Mouse (Mus musculus) embryo, embryonic 11 days (tissue): Measurements from ENCODE around the gene Prl6a1.

Source experiments
- DNase-seq: peaks from one replicate; pipeline ENCODE4 v3.0.0-alpha.2; 2015

Gene Prl6a1

DNA sequence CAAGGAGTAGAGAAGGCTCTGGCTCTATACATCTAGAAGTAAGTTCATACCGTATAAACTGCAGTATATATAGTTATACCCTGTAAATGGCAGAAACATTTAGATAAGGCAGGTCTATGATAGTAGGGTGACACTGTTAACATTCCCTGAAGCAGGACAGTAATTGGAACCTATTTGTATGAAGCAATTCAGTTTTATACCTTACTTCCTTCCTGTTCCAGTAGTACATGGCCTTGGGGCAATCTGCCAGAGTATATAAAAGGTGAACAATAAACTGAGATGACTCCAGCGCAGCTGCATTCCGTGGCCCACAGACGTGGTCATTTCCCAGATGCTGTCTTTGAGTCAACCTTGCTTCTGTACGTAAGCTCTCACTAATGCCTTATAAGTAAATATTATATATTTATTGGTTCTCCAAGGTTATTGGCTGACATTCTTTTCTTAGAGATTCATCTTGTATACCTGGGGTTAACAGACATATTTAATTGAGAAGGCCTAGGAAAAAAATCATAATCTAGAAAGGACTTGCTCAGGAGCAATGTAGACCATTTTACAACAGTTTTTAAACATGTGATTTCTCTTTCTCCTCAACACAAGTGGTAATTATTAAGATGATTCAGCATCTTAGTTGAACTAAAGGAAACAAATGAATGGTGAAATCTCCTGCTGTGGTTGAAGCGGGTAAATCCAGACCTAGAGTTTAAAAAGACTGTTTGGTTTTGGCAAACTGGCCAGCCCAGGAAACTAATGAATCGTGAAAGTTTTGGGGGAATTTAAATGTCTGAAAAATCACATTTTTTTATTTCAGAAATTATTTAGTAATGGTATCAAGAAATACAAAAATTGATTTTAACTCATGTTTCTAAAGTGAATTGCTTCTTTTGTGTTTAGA lies at the start of gene Prl6a1:
Gene Prl6a1, plus strand, starts transcription at position 294 of the 892 bp plus-strand sequence.
- no peak for DNase-seq

DNA sequence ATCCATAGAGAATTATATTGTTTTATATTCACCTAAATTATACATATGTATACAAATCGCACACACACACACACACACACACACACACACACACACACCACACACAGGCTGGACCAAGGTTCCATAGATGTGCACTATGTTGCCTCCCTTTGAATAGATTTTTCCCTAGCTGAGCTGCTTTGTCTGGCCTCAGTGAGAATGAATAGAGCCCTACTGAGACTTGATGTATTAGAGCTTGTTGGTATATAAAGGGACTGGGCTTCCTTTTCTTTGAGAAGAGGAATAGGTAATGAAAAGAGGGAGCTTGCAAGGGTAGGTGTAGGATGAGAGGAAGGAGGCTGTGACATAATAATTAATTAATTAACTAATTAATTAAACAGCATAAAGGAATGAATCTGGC lies 22.6 kb downstream of the Prl6a1 start:
- peak; percentile 34 for DNase-seq

DNA sequence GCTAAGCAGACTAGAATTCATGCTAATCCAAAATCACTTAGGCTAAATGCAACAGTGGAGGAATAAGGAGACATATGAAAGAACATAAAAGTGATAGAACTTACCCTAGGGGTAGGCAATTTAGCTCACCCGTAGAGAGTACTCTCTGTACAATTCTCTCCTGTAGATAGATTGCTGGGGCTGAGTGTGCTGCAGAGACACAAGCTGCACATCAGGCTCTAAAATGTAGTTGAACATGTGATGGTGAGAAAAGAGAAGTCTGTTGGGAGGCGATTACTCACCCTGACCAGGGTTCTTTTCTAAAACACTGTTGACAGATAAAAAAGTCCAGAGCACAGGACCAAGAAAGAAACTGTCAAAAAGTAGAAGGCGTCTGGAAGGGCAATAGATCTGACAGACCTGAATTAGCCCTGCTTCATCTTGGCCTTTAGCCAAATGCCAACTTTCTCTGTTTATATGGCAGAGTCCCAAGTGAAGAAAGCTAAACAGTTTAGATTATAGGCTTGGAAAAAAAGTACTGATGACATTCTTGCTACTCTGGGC lies 30.4 kb downstream of the Prl6a1 start:
- peak; percentile 3 for DNase-seq

DNA sequence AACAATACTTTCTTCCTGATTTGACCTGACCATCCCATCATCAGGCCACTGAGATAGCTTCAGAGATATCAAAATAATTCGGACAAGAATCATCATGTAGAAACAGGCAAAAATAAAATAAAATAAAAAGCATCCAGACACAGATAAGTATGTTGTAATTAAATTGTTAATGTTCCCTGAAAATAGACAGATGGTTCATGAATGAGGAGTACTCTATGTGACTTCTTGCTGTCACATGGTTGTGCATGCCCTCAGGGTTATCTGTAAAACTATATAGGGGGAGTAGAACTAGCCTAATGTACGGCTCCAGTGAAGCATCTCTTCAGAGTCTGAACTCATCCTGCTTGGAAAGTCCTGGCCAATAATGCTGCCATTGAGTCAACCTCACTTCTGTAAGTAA lies 32.9 kb downstream of the Prl6a1 start, which contains the start of gene Prl8a2:
Gene Prl8a2, plus strand, starts transcription at position 301 of the 400 bp plus-strand sequence.
- no peak for DNase-seq
